In the genomic region with DNA sequence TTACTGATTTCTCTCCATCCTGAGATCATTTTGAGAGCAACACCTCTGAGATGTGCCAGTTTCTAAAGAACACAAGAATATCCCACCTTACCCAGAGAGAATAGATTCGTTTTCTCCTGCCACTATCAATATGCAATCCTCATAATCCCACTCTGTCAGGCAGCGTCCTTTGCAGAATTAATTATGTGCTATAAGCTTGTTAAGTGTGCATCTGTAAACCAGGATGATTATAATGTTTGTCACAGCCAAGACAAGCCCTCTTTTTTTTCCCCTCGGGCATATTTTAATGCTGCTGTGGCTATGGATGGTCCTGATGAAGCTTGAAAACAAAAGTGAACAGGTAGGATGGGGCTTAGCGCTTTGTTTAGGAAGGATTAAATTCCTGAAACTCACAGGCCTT, we compare ENCODE assay signal across 20 mouse cellular contexts.
DNase-seq lines count a peak whose midpoint lies in the region; ATAC-seq lines count a peak whose summit lies in the region.
"Had no signal": no experiment of that assay in that cellular context is flagged by ENCODE, and none has a peak within 500 bp of the region (broad histone marks: within the 10 kb centered on the region; RNA-seq: fewer than 3 reads in every experiment).

No protein-coding gene starts in this region.

- WGBS in forebrain, embryonic 14.5 days, result 3% methylated on average over 4 of the region's 4 CpGs
- WGBS in hindbrain, embryonic 16.5 days, result 42% methylated on average over 4 of the region's 4 CpGs
- WGBS in midbrain, embryonic 14.5 days, result 13% methylated on average over 4 of the region's 4 CpGs

- no peaks in the 10 kb centered on the region for H3K36me3 ChIP-seq in forebrain, embryonic 14.5 days (ENCODE audit: control insufficient read depth, insufficient read depth, low read length)
- no peaks in the 10 kb centered on the region for H3K36me3 ChIP-seq in hindbrain, embryonic 16.5 days (ENCODE audit: control insufficient read depth, insufficient read depth, low read length)
- no peaks in the 10 kb centered on the region for H3K36me3 ChIP-seq in midbrain, embryonic 14.5 days (ENCODE audit: control insufficient read depth, insufficient read depth, low read length)
- H3K36me3 ChIP-seq: G1E had no signal

- peak; percentile 57 for ATAC-seq in forebrain, embryonic 14.5 days
- peak; percentile 24 for ATAC-seq in hindbrain, embryonic 16.5 days
- ATAC-seq in midbrain, embryonic 14.5 days (ENCODE audit: low FRiP score, low TSS enrichment), result peak; percentile 72
- ATAC-seq: liver, postnatal 0 days had no signal

- peak overlapping the region; percentile 67 for H3K27ac ChIP-seq in forebrain, embryonic 14.5 days (ENCODE audit: low read depth, low read length)
- H3K27ac ChIP-seq in hindbrain, embryonic 16.5 days (ENCODE audit: low read depth, low read length), result peak overlapping the region; percentile 12; the same call in 1 of the 2 replicates
- H3K27ac ChIP-seq in midbrain, embryonic 14.5 days (replicated peaks; ENCODE audit: low read depth, low read length), result peak overlapping the region; percentile 89
- H3K27ac ChIP-seq: heart, embryonic 15.5 days; stomach, postnatal 0 days had no signal

- H3K27me3 ChIP-seq in forebrain, embryonic 14.5 days (replicated peaks; ENCODE audit: control insufficient read depth, insufficient read depth, low read length), result no peaks in the 10 kb centered on the region
- no peaks in the 10 kb centered on the region for H3K27me3 ChIP-seq in hindbrain, embryonic 16.5 days (replicated peaks; ENCODE audit: control insufficient read depth, insufficient read depth, low read length)
- H3K27me3 ChIP-seq in midbrain, embryonic 14.5 days (ENCODE audit: control insufficient read depth, insufficient read depth, low read length), result no peaks in the 10 kb centered on the region
- H3K27me3 ChIP-seq: heart, embryonic 15.5 days; megakaryocyte, embryonic 14.5 days had no signal

- H3K9me3 ChIP-seq in forebrain, embryonic 14.5 days (replicated peaks; ENCODE audit: control insufficient read depth, low read length), result no peaks in the 10 kb centered on the region
- H3K9me3 ChIP-seq in hindbrain, embryonic 16.5 days (ENCODE audit: control insufficient read depth, low read length), result no peaks in the 10 kb centered on the region
- no peaks in the 10 kb centered on the region for H3K9me3 ChIP-seq in midbrain, embryonic 14.5 days (ENCODE audit: control insufficient read depth, low read length)
- H3K9me3 ChIP-seq: G1E; heart, embryonic 15.5 days had no signal

- 0 out of 2 replicates have a peak overlapping the region, but pooled peaks have one; percentile 14 for H3K4me2 ChIP-seq in forebrain, embryonic 14.5 days (ENCODE audit: low read length)
- H3K4me2 ChIP-seq in hindbrain, embryonic 16.5 days (ENCODE audit: low read length), result no peak overlapping the region; the same call in 1 of the 2 replicates
- peak overlapping the region; percentile 37 for H3K4me2 ChIP-seq in midbrain, embryonic 14.5 days (ENCODE audit: low read length)
- H3K4me2 ChIP-seq: heart, embryonic 15.5 days had no signal

- no peak overlapping the region for H3K4me3 ChIP-seq in forebrain, embryonic 14.5 days (ENCODE audit: low read depth, low read length)
- no peak overlapping the region for H3K4me3 ChIP-seq in hindbrain, embryonic 16.5 days (ENCODE audit: low read length)
- no peak overlapping the region for H3K4me3 ChIP-seq in midbrain, embryonic 14.5 days (replicated peaks; ENCODE audit: low read depth, low read length)
- H3K4me3 ChIP-seq: heart, embryonic 15.5 days; megakaryocyte, embryonic 14.5 days had no signal

- peaks cover 28% of the 10 kb centered on the region for H3K4me1 ChIP-seq in forebrain, embryonic 14.5 days (ENCODE audit: control insufficient read depth, insufficient read depth, low read length)
- peaks cover 9% of the 10 kb centered on the region for H3K4me1 ChIP-seq in hindbrain, embryonic 16.5 days (ENCODE audit: control insufficient read depth, insufficient read depth, low read depth, low read length)
- H3K4me1 ChIP-seq in midbrain, embryonic 14.5 days (ENCODE audit: control insufficient read depth, insufficient read depth, low read length), result peaks cover 36% of the 10 kb centered on the region
- H3K4me1 ChIP-seq: heart, embryonic 15.5 days; megakaryocyte, embryonic 14.5 days had no signal

- H3K9ac ChIP-seq in forebrain, embryonic 14.5 days (ENCODE audit: low read length), result peak overlapping the region; percentile 3; the same call in 1 of the 2 replicates
- peak overlapping the region; percentile 25; the same call in 1 of the 2 replicates for H3K9ac ChIP-seq in hindbrain, embryonic 16.5 days (ENCODE audit: low read depth, low read length)
- no peak overlapping the region; the same call in 1 of the 2 replicates for H3K9ac ChIP-seq in midbrain, embryonic 14.5 days (replicated peaks; ENCODE audit: low read length)
- H3K9ac ChIP-seq: heart, embryonic 15.5 days; liver, postnatal 0 days had no signal

- intact Hi-C loops in heart, postnatal 10 days (cut with DNase I), result no loop called here

- DNase-seq in heart, adult 11 months, result peak; percentile 44
- no peak for DNase-seq in heart, postnatal 10 days
- peak; percentile 61 for DNase-seq in forebrain, embryonic 14.5 days (ENCODE audit: low spot score)
- peak; percentile 79 for DNase-seq in midbrain, embryonic 14.5 days
- DNase-seq in spleen, postnatal 14 days (ENCODE audit: low spot score in 2 of 2), result no peak
- no peak for DNase-seq in left cerebral cortex, adult 8-10 months (ENCODE audit: low spot score in 2 of 2)
- no peak for DNase-seq in kidney, postnatal 4 days
- DNase-seq: adrenal gland, postnatal 14 days; cerebellum, adult 11 months; gastrocnemius, postnatal 14 days; kidney, adult 11 months; liver, postnatal 0 days; lung, postnatal 14 days; right cerebral cortex, postnatal 4 days; thymus, postnatal 14 days had no signal

Comparison
In these comparisons a context has a peak if more than half of its experiments do, and no peak if none do; other contexts are left out.
1. DNase-seq: peak in heart, adult 11 months (single experiment), forebrain, embryonic 14.5 days (single experiment) and midbrain, embryonic 14.5 days (single experiment); none in heart, postnatal 10 days (0 of 2), spleen, postnatal 14 days (0 of 2), left cerebral cortex, adult 8-10 months (0 of 2) and kidney, postnatal 4 days (0 of 2).
2. H3K27ac ChIP-seq: peak in every context shown above with its lines; median percentile 89 in midbrain, embryonic 14.5 days; 67 in forebrain, embryonic 14.5 days; 12 in hindbrain, embryonic 16.5 days.
3. Peak in every context shown above with its lines, with median percentiles within 50 percentile points of each other: ATAC-seq.